Mouse (Mus musculus): ENCODE measurements at regions not wholly inside any gene's neighbourhood (a gene's known extent, or its start where the extent isn't known, plus 50 kb on each side); places are given as distances from the start of the nearest gene placed in this dataset.

- no peak for DNase-seq
These were observed 55.3 kb downstream of the Spin2c start for GRCm38 (mm10) chrX:153887285-153887684.

- peak in 1 of 2 experiments; percentile 3 for DNase-seq
These were observed 84.4 kb downstream of the Samt1 start for GRCm38 (mm10) chrX:153927996-153928395.

GRCm38 (mm10) chrX:153932586-153932985 is 79.9 kb downstream of the Samt1 start:
- DNase-seq: peak in 1 of 2 experiments; percentile 11

GRCm38 (mm10) chrX:153936111-153936510 is 76.3 kb downstream of the Samt1 start:
- DNase-seq: peak in 1 of 2 experiments; percentile 2

DNA sequence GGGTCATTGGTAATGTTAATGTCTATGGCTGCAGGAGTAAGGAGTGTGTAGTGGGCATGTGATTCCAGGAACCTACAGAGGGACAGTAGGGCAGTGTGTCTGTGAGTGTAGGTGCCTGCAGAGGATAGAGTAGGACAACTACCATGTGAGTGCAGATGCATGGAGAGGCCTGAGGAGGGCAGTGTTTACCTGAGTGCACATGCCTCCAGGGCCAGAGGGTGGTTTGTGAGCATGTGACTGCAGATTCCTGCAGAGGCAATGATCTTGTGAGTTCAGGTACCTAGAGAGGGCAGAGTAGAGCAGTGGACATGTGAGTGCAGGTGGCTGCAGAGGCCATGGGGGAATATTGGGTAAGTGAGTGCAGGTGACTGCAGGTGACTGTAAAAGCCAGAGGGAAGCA is 75.1 kb downstream of the Samt1 start:
- peak in 1 of 2 experiments; percentile 3 for DNase-seq

GRCm38 (mm10) chrX:153940089-153940488 is 72.4 kb downstream of the Samt1 start:
- DNase-seq: peak in 1 of 2 experiments; percentile 2

GRCm38 (mm10) chrX:153941130-153941529 is 71.3 kb downstream of the Samt1 start:
- DNase-seq: peak in 1 of 2 experiments; percentile 2

Measured in lung, postnatal 4 days (tissue).